Mouse (Mus musculus) right cerebral cortex, postnatal 14 days (tissue): ENCODE results near the gene Hunk.
A peak's percentile ranks its signal among the peaks of the same experiment; 100 is the strongest.

Experiments
- DNase-seq: peaks from one replicate; pipeline ENCODE4 v3.0.0; 2022

The Hunk gene

GRCm38 (mm10) chr16:90394761-90395160 is 8.9 kb downstream of the Hunk start:
- DNase-seq = no peak

- no peak for DNase-seq
Observed at GRCm38 (mm10) chr16:90395996-90396556, 10.3 kb downstream of the Hunk start.

GRCm38 (mm10) chr16:90396882-90397281 is 11.1 kb downstream of the Hunk start:
- no peak for DNase-seq

GRCm38 (mm10) chr16:90400314-90400713 is 14.5 kb downstream of the Hunk start:
- no peak for DNase-seq

GRCm38 (mm10) chr16:90400906-90401666 is 15.3 kb downstream of the Hunk start:
- DNase-seq = no peak

- no peak for DNase-seq
Observed at GRCm38 (mm10) chr16:90402292-90402691, 16.5 kb downstream of the Hunk start.

GRCm38 (mm10) chr16:90405195-90405594 is 19.4 kb downstream of the Hunk start:
- no peak for DNase-seq

- DNase-seq = no peak
Observed at GRCm38 (mm10) chr16:90405599-90405998, 19.8 kb downstream of the Hunk start.

GRCm38 (mm10) chr16:90407541-90408289 is 21.9 kb downstream of the Hunk start:
- no peak for DNase-seq

GRCm38 (mm10) chr16:90412096-90413082 is 26.6 kb downstream of the Hunk start:
- DNase-seq = no peak

GRCm38 (mm10) chr16:90416621-90417020 is 30.8 kb downstream of the Hunk start:
- no peak for DNase-seq

GRCm38 (mm10) chr16:90418661-90419060 is 32.8 kb downstream of the Hunk start:
- no peak for DNase-seq

GRCm38 (mm10) chr16:90421145-90421544 is 35.3 kb downstream of the Hunk start:
- no peak for DNase-seq

- DNase-seq = no peak
Observed at GRCm38 (mm10) chr16:90421551-90421950, 35.7 kb downstream of the Hunk start.

- DNase-seq = peak; percentile 72
Observed at GRCm38 (mm10) chr16:90422108-90422529, 36.3 kb downstream of the Hunk start.

- no peak for DNase-seq
Observed at GRCm38 (mm10) chr16:90423898-90424297, 38.1 kb downstream of the Hunk start.

GRCm38 (mm10) chr16:90424391-90424790 is 38.6 kb downstream of the Hunk start:
- DNase-seq = no peak

GRCm38 (mm10) chr16:90426234-90426633 is 40.4 kb downstream of the Hunk start:
- DNase-seq = no peak

GRCm38 (mm10) chr16:90427838-90428630 is 42.2 kb downstream of the Hunk start:
- DNase-seq = no peak

GRCm38 (mm10) chr16:90433551-90433950 is 47.7 kb downstream of the Hunk start:
- no peak for DNase-seq

GRCm38 (mm10) chr16:90435231-90435630 is 49.4 kb downstream of the Hunk start:
- DNase-seq = no peak

GRCm38 (mm10) chr16:90437276-90437675 is 51.5 kb downstream of the Hunk start:
- no peak for DNase-seq
